Mouse (Mus musculus) ES-Bruce4 (cell line): ENCODE measurements around the gene Dock7.

ENCODE experiments used
- CTCF ChIP-seq: IDR thresholded peaks from one replicate; pipeline ENCODE4 v1.8.1; 2011; ENCODE audit warnings: low read depth, low read length
- EP300 ChIP-seq: IDR thresholded peaks from 2 replicates; pipeline ENCODE4 v1.6.1; 2011; ENCODE audit warnings: low read depth, low read length; ENCODE audit not compliant: insufficient read depth
- POLR2A ChIP-seq: IDR thresholded peaks from one replicate; pipeline ENCODE4 v1.8.1; 2011; ENCODE audit warnings: low read length; ENCODE audit not compliant: insufficient read depth

DNA sequence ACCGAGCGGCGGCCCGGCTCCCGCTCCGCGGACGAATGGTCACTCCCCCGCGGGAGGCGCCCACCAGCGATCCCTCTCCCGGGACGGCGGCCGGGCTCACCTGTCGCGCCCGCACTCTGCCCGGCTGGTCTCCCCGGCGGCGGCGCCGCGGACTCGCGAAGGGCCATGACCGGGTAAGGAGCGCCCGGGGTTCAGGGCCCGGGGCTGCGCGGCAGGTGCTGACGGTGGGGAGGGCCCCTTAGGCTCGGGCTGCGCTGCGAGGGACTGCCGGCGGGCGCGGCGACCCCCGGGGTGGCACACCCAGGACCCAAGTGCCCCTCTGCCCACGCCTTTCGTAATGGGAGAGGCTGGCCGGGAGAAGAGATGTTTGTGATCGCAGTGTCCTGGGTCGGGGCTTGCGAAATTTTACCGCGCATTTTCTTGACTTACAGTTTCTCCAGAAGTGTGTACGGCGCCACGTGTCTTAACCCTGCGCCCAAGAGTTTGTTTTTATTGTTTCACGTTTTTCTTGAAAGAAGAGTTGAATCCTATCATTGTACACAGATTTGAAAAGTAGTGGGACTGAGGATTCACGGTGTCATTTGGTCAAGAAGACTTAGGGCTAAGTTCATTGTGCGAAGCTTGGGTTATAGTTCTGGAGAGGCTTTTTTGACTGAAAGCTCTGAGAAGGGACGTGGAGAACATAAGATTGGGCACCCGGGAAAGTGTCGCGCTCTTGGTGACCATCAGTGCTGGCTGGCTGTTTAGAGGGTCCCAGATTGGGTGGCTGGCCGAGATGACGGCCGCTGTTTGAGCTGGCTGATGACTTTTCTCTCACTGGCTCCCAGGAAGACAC lies 196.4 kb downstream of the Dock7 start:
- TF ChIP-seq CTCF (no peak), EP300 (no peak), POLR2A (no peak)
